Mouse (Mus musculus): ENCODE data around the gene Prdx1. TPM values are rescaled to one million over a fixed set of nuclear protein-coding genes. Genes with fewer than 3 reads are reported as not detected.

Gene Prdx1
- polyA plus RNA-seq (2014; fragmentation: Nextera tagmentation; extraction: Ambion mirVana) = 1,429 and 1,485 TPM in 2 replicates

- H3K27me3 ChIP-seq (ENCODE audit: insufficient read depth, low read length) = no peaks in the 10 kb centered on the region
- peaks cover 30% of the 10 kb centered on the region for H3K36me3 ChIP-seq (ENCODE audit: insufficient read depth)
- ATAC-seq (ENCODE audit: insufficient read depth) (peak; percentile 96), DNase-seq (peak; percentile 94)
- WGBS = 0% methylated on average over 56 of the region's 56 CpGs
- peak within 1 kb of the TSS; percentile 97 for H3K27ac ChIP-seq (ENCODE audit: low read depth)
- H3K4me3 ChIP-seq (ENCODE audit: low read depth, low read length) = peak within 1 kb of the TSS; percentile 53
- H3K9me3 ChIP-seq (ENCODE audit: low read depth, low read length) = no peaks in the 10 kb centered on the region
- H3K9ac ChIP-seq = peak within 1 kb of the TSS; percentile 77
- peaks cover 4% of the 10 kb centered on the region; the same call in 1 of the 2 replicates for H3K4me1 ChIP-seq (ENCODE audit: insufficient read depth)
- peak; percentile 94 for TF ChIP-seq CTCF (IDR thresholded peaks at IDR 0.05; ENCODE audit: low read depth)
- peak within 1 kb of the TSS; percentile 84 for H3K4me2 ChIP-seq
Measured at GRCm38 (mm10) chr4:116685402-116686061, at the start of gene Prdx1. Prdx1 (plus strand) TSS chr4:116685544.

- ATAC-seq (ENCODE audit: insufficient read depth) = no peak
- H3K9me3 ChIP-seq (ENCODE audit: low read depth, low read length) = no peaks in the 10 kb centered on the region
- no peak overlapping the region for H3K9ac ChIP-seq
- no peak overlapping the region for H3K27ac ChIP-seq (ENCODE audit: low read depth)
- no peak overlapping the region for H3K4me3 ChIP-seq (ENCODE audit: low read depth, low read length)
- no peak for TF ChIP-seq CTCF (IDR thresholded peaks at IDR 0.05; ENCODE audit: low read depth)
- no peak overlapping the region for H3K4me2 ChIP-seq
- 91% methylated on average over 6 of the region's 6 CpGs for whole genome bisulfite sequencing
- H3K27me3 ChIP-seq (ENCODE audit: insufficient read depth, low read length) = no peaks in the 10 kb centered on the region
- peaks cover 94% of the 10 kb centered on the region for H3K36me3 ChIP-seq (ENCODE audit: insufficient read depth)
- no peak for DNase-seq
- H3K4me1 ChIP-seq (ENCODE audit: insufficient read depth) = no peaks in the 10 kb centered on the region
Measured at GRCm38 (mm10) chr4:116638821-116639220, 46.5 kb upstream of the Prdx1 start.

GRCm38 (mm10) chr4:116642071-116642470 is 43.3 kb upstream of the Prdx1 start:
- WGBS = 91% methylated on average over 1 of the region's 1 CpGs
- DNase-seq (no peak), ATAC-seq (ENCODE audit: insufficient read depth) (no peak)
- peak; percentile 46 for TF ChIP-seq CTCF (IDR thresholded peaks at IDR 0.05; ENCODE audit: low read depth)
- Histone ChIP-seq H3K9ac (no peak overlapping the region), H3K9me3 (ENCODE audit: low read depth, low read length) (no peaks in the 10 kb centered on the region), H3K4me2 (no peak overlapping the region), H3K27ac (ENCODE audit: low read depth) (no peak overlapping the region), H3K36me3 (ENCODE audit: insufficient read depth) (peaks cover 93% of the 10 kb centered on the region), H3K27me3 (ENCODE audit: insufficient read depth, low read length) (no peaks in the 10 kb centered on the region), H3K4me3 (ENCODE audit: low read depth, low read length) (no peak overlapping the region), H3K4me1 (ENCODE audit: insufficient read depth) (no peaks in the 10 kb centered on the region)

- ATAC-seq (ENCODE audit: insufficient read depth) = peak; percentile 56; the same call in 1 of the 2 replicates
- Histone ChIP-seq H3K4me1 (ENCODE audit: insufficient read depth) (0 out of 2 replicates have a peak, but pooled peaks cover 2% of the 10 kb centered on the region), H3K4me2 (no peak overlapping the region), H3K27ac (ENCODE audit: low read depth) (no peak overlapping the region), H3K9me3 (ENCODE audit: low read depth, low read length) (no peaks in the 10 kb centered on the region), H3K9ac (no peak overlapping the region), H3K4me3 (ENCODE audit: low read depth, low read length) (no peak overlapping the region), H3K36me3 (ENCODE audit: insufficient read depth) (peaks cover 93% of the 10 kb centered on the region), H3K27me3 (ENCODE audit: insufficient read depth, low read length) (no peaks in the 10 kb centered on the region)
- WGBS = 60% methylated on average over 6 of the region's 6 CpGs
- peak; percentile 43 for TF ChIP-seq CTCF (IDR thresholded peaks at IDR 0.05; ENCODE audit: low read depth)
- DNase-seq = peak; percentile 67
Measured at GRCm38 (mm10) chr4:116644326-116644725, 41.0 kb upstream of the Prdx1 start.

GRCm38 (mm10) chr4:116645624-116646023 is 39.7 kb upstream of the Prdx1 start:
- 82% methylated on average over 7 of the region's 7 CpGs for WGBS
- peaks cover 89% of the 10 kb centered on the region for H3K36me3 ChIP-seq (ENCODE audit: insufficient read depth)

GRCm38 (mm10) chr4:116649411-116649810 is 35.9 kb upstream of the Prdx1 start:
- WGBS = 95% methylated on average over 2 of the region's 2 CpGs
- H3K4me2 ChIP-seq = peak overlapping the region; percentile 88
- H3K9me3 ChIP-seq (ENCODE audit: low read depth, low read length) = no peaks in the 10 kb centered on the region
- no peak for DNase-seq
- H3K9ac ChIP-seq = no peak overlapping the region
- H3K4me3 ChIP-seq (ENCODE audit: low read depth, low read length) = peak overlapping the region; percentile 86
- H3K4me1 ChIP-seq (ENCODE audit: insufficient read depth) = peaks cover 14% of the 10 kb centered on the region; the same call in 1 of the 2 replicates
- no peaks in the 10 kb centered on the region for H3K27me3 ChIP-seq (ENCODE audit: insufficient read depth, low read length)
- no peak overlapping the region for H3K27ac ChIP-seq (ENCODE audit: low read depth)
- no peak for TF ChIP-seq CTCF (IDR thresholded peaks at IDR 0.05; ENCODE audit: low read depth)
- H3K36me3 ChIP-seq (ENCODE audit: insufficient read depth) = peaks cover 54% of the 10 kb centered on the region
- ATAC-seq (ENCODE audit: insufficient read depth) = no peak

More at GRCm38 (mm10) chr4:116645624-116646023, 39.7 kb upstream of the Prdx1 start:
- DNase-seq (no peak), ATAC-seq (ENCODE audit: insufficient read depth) (no peak)
- H3K4me1 ChIP-seq (ENCODE audit: insufficient read depth) = peaks cover 11% of the 10 kb centered on the region; the same call in 1 of the 2 replicates
- no peak overlapping the region for H3K9ac ChIP-seq
- no peak overlapping the region for H3K4me3 ChIP-seq (ENCODE audit: low read depth, low read length)
- no peaks in the 10 kb centered on the region for H3K9me3 ChIP-seq (ENCODE audit: low read depth, low read length)
- H3K4me2 ChIP-seq = no peak overlapping the region
- no peaks in the 10 kb centered on the region for H3K27me3 ChIP-seq (ENCODE audit: insufficient read depth, low read length)
- H3K27ac ChIP-seq (ENCODE audit: low read depth) = no peak overlapping the region
- TF ChIP-seq CTCF (IDR thresholded peaks at IDR 0.05; ENCODE audit: low read depth) = no peak

GRCm38 (mm10) chr4:116650365-116650764 is 35.0 kb upstream of the Prdx1 start:
- Histone ChIP-seq H3K27me3 (ENCODE audit: insufficient read depth, low read length) (no peaks in the 10 kb centered on the region), H3K9me3 (ENCODE audit: low read depth, low read length) (no peaks in the 10 kb centered on the region), H3K4me2 (peak overlapping the region; percentile 88), H3K27ac (ENCODE audit: low read depth) (peak overlapping the region; percentile 94), H3K36me3 (ENCODE audit: insufficient read depth) (peaks cover 44% of the 10 kb centered on the region), H3K4me1 (ENCODE audit: insufficient read depth) (peaks cover 14% of the 10 kb centered on the region; the same call in 1 of the 2 replicates), H3K9ac (peak overlapping the region; percentile 94), H3K4me3 (ENCODE audit: low read depth, low read length) (peak overlapping the region; percentile 86)
- WGBS = 32% methylated on average over 5 of the region's 5 CpGs
- no peak for TF ChIP-seq CTCF (IDR thresholded peaks at IDR 0.05; ENCODE audit: low read depth)
- DNase-seq = no peak
- ATAC-seq (ENCODE audit: insufficient read depth) = no peak
